Mouse (Mus musculus) kidney, embryonic 14.5 days (tissue): ENCODE measurements at regions not wholly inside any gene's neighbourhood (a gene's known extent, or its start where the extent isn't known, plus 50 kb on each side); places are given as distances from the start of the nearest gene placed in this dataset.

Source experiments
- ATAC-seq: fragments of 200-750 bp; cut with Nextera tagmentation; 2 replicates; pipeline ENCODE4 v1.8.0; 2017; ENCODE audit warnings: moderate number of reproducible peaks, mild to moderate bottlenecking, moderate TSS enrichment, moderate library complexity; ENCODE audit not compliant: low FRiP score, low TSS enrichment
- H3K27ac ChIP-seq: fragments of 300-500 bp; sonication (generic); 2 replicates; pipeline ENCODE4 v1.5.1; 2014; ENCODE audit warnings: low read depth, mild to moderate bottlenecking, low read length, moderate library complexity, mixed read lengths
- H3K27me3 ChIP-seq: fragments of 300-500 bp; sonication (generic); 2 replicates; pipeline ENCODE4 v1.6.1; 2014; ENCODE audit warnings: mild to moderate bottlenecking, low read length; ENCODE audit not compliant: control insufficient read depth, insufficient read depth
- H3K36me3 ChIP-seq: fragments of 300-500 bp; sonication (generic); 2 replicates; pipeline ENCODE4 v1.6.1; 2014; ENCODE audit warnings: low read length, mixed read lengths; ENCODE audit not compliant: control insufficient read depth, insufficient read depth
- H3K4me1 ChIP-seq: fragments of 300-500 bp; sonication (generic); 2 replicates; pipeline ENCODE4 v1.6.1; 2014; ENCODE audit warnings: low read length, mixed read lengths; ENCODE audit not compliant: control insufficient read depth, insufficient read depth
- H3K4me2 ChIP-seq: fragments of 300-500 bp; sonication (generic); replicated peaks from 2 replicates; pipeline ENCODE4 v1.6.1; 2014; ENCODE audit warnings: low read depth, mild to moderate bottlenecking, low read length
- H3K4me3 ChIP-seq: fragments of 300-500 bp; sonication (generic); 2 replicates; pipeline ENCODE4 v1.5.1; 2014; ENCODE audit warnings: mild to moderate bottlenecking, low read length
- H3K9ac ChIP-seq: fragments of 300-500 bp; sonication (generic); 2 replicates; pipeline ENCODE4 v1.6.1; 2014; ENCODE audit warnings: low read depth, mild to moderate bottlenecking, low read length, moderate library complexity
- H3K9me3 ChIP-seq: fragments of 300-500 bp; sonication (generic); 2 replicates; pipeline ENCODE4 v1.6.1; 2016; ENCODE audit warnings: low read length; ENCODE audit not compliant: control insufficient read depth
- WGBS: fragments of 180-500 bp; shearing (Covaris S2); extraction: QIAGEN DNeasy Blood & Tissue Kit; methylation state at CpG from one replicate; pipeline ENCODE4 v1.1.7; 2014; 5-methylcytosine and 5-hydroxymethylcytosine counted together

DNA sequence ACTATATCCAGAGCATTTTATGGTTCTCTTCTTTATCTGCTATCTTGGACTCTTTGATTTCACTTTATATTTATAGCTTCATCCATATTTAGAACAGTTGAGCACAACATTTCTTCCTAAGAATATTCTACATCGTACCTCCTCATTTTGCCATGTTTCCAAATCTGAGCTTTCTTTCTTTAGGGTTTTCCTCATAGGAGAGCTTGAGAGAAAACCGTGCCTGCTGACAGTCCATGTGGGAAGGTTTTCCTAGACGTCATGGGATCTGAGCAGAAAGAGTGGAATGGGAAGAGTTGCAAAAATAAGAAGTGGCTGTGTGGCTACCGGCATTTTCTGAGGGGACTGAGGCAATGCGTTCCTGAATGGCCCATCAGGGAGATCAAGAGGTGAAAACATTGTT lies 92.5 kb upstream of the Lifr start:
- ATAC-seq: no peak
- WGBS: 66% methylated on average over 5 of the region's 5 CpGs
- Histone ChIP-seq H3K27me3 (no peaks in the 10 kb centered on the region), H3K4me1 (peaks cover 2% of the 10 kb centered on the region; the same call in 1 of the 2 replicates), H3K9me3 (no peaks in the 10 kb centered on the region), H3K4me2 (no peak overlapping the region), H3K4me3 (no peak overlapping the region), H3K36me3 (no peaks in the 10 kb centered on the region), H3K9ac (no peak overlapping the region), H3K27ac (no peak overlapping the region)

DNA sequence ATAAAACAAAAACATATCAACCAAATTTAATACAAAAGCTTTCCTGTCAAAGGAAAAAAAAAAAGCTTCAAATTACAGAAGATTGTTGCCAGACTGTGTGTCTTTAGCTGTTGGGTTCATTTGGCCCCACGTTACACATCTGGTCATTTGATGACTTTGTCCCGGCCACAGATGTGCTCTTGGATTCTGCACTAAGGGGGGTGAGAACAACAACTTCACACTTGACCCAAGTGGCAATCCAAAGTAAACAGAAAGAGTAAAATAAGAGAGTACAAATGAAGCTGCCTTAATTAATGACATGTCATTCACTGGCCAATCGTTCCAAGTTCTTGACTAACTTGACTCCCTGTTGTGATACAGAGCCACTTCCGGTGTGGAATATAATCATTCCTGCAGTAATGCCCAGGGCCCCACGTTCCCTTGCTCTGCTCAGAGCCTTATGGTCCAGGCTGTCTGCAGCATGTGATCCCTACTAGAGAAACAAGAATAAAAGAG lies 91.8 kb upstream of the Lifr start:
- ATAC-seq: no peak
- Histone ChIP-seq H3K4me1 (peaks cover 2% of the 10 kb centered on the region; the same call in 1 of the 2 replicates), H3K36me3 (no peaks in the 10 kb centered on the region), H3K4me3 (no peak overlapping the region), H3K4me2 (no peak overlapping the region), H3K27ac (no peak overlapping the region), H3K9me3 (no peaks in the 10 kb centered on the region), H3K9ac (no peak overlapping the region), H3K27me3 (no peaks in the 10 kb centered on the region)
- WGBS: 27% methylated on average over 5 of the region's 5 CpGs

DNA sequence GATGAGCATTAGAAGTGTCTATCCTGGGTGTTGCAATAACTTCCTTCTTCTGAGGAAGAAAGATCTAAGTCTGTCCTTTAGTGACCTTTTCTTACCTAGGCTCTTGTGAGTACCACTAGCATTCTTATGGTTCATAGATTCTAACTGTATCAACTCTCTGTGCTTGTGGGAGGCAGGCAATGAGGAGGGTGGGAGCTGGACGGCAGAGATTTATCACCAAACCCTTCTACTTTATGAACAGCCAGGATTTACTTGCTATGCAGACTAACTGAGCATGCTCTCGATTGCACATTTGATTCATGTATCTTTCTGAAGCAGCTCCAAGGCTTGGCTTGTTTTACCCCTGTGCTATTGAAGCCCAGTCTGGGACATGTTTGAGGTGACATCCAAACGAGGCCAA lies 90.7 kb upstream of the Lifr start:
- Histone ChIP-seq H3K36me3 (no peaks in the 10 kb centered on the region), H3K9me3 (no peaks in the 10 kb centered on the region), H3K4me3 (no peak overlapping the region), H3K27me3 (no peaks in the 10 kb centered on the region), H3K4me2 (no peak overlapping the region), H3K4me1 (peaks cover 2% of the 10 kb centered on the region; the same call in 1 of the 2 replicates), H3K9ac (no peak overlapping the region), H3K27ac (no peak overlapping the region)
- ATAC-seq: peak; percentile 73
- 13% methylated on average over 3 of the region's 3 CpGs for WGBS

DNA sequence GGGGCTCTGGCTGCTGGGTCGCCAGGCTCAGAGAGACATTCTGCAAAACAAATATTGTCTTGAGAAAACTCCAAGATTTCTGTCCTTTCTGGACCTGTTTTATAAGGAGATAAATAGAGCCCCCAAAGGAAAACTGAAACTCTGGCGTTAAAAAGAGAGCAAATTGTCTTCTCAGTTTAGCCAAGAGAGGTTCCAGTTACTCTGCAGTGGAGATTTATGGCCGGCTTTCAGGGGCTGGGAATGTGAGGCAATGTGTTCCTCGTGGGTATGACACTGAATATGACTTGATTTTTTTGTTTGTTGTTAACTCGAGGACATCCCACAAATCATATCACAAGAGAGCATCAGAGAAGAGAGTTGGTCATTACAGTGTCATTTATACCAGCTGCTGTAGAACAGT lies 88.2 kb upstream of the Lifr start:
- Histone ChIP-seq H3K27ac (no peak overlapping the region), H3K27me3 (no peaks in the 10 kb centered on the region), H3K9ac (no peak overlapping the region), H3K9me3 (no peaks in the 10 kb centered on the region), H3K36me3 (no peaks in the 10 kb centered on the region), H3K4me2 (no peak overlapping the region), H3K4me3 (no peak overlapping the region), H3K4me1 (peaks cover 2% of the 10 kb centered on the region; the same call in 1 of the 2 replicates)
- ATAC-seq: no peak
- WGBS: 13% methylated on average over 5 of the region's 5 CpGs

GRCm38 (mm10) chr15:7003311-7003710 lies 87.1 kb upstream of the Lifr start:
- Histone ChIP-seq H3K4me3 (no peak overlapping the region), H3K9ac (no peak overlapping the region), H3K27me3 (no peaks in the 10 kb centered on the region), H3K4me1 (peaks cover 2% of the 10 kb centered on the region; the same call in 1 of the 2 replicates), H3K36me3 (no peaks in the 10 kb centered on the region), H3K27ac (no peak overlapping the region), H3K9me3 (no peaks in the 10 kb centered on the region), H3K4me2 (no peak overlapping the region)
- ATAC-seq: no peak
- WGBS: 94% methylated on average over 2 of the region's 2 CpGs

DNA sequence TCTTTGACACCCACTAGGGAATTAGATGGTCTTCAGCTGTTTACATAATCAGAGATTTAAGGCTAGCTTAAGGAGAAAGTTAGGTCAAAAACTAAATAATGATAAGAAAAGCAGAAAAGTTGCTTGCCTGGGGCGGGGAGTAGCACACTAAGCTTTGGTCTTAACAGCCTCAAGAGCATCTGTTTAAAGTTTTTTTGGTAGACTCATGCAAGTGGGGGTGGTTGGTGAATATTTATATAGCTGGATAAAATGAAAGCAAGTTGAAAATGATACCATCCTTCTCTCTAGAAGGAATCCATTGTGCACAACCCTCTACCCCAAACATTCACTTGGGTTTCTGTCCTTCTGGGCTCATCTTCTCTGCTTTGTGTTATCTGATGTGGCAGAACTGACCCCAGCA lies 85.3 kb upstream of the Lifr start:
- Histone ChIP-seq H3K36me3 (no peaks in the 10 kb centered on the region), H3K4me3 (no peak overlapping the region), H3K9ac (no peak overlapping the region), H3K4me2 (no peak overlapping the region), H3K4me1 (peaks cover 2% of the 10 kb centered on the region; the same call in 1 of the 2 replicates), H3K9me3 (no peaks in the 10 kb centered on the region), H3K27ac (peak overlapping the region; percentile 37; the same call in 1 of the 2 replicates), H3K27me3 (no peaks in the 10 kb centered on the region)
- ATAC-seq: no peak
- WGBS: 70% methylated on average over 1 of the region's 1 CpGs

GRCm38 (mm10) chr15:7006271-7006670 lies 84.1 kb upstream of the Lifr start:
- Histone ChIP-seq H3K4me2 (no peak overlapping the region), H3K36me3 (no peaks in the 10 kb centered on the region), H3K9ac (no peak overlapping the region), H3K27ac (no peak overlapping the region), H3K27me3 (no peaks in the 10 kb centered on the region), H3K4me1 (peaks cover 2% of the 10 kb centered on the region; the same call in 1 of the 2 replicates), H3K4me3 (no peak overlapping the region), H3K9me3 (no peaks in the 10 kb centered on the region)
- ATAC-seq: no peak
- WGBS: 79% methylated on average over 2 of the region's 2 CpGs

- ATAC-seq: no peak
- 96% methylated on average over 7 of the region's 7 CpGs for WGBS
- no peaks in the 10 kb centered on the region for H3K9me3 ChIP-seq
- no peak overlapping the region for H3K4me2 ChIP-seq
- H3K27ac ChIP-seq: no peak overlapping the region
- no peaks in the 10 kb centered on the region for H3K4me1 ChIP-seq
- no peaks in the 10 kb centered on the region for H3K27me3 ChIP-seq
- no peak overlapping the region for H3K4me3 ChIP-seq
- no peaks in the 10 kb centered on the region for H3K36me3 ChIP-seq
- no peak overlapping the region for H3K9ac ChIP-seq
These were observed 81.6 kb upstream of the Lifr start for GRCm38 (mm10) chr15:7008725-7009380.

GRCm38 (mm10) chr15:7010966-7011695 lies 79.3 kb upstream of the Lifr start:
- Histone ChIP-seq H3K27me3 (no peaks in the 10 kb centered on the region), H3K36me3 (no peaks in the 10 kb centered on the region), H3K4me2 (no peak overlapping the region), H3K4me1 (peaks cover 4% of the 10 kb centered on the region; the same call in 1 of the 2 replicates), H3K4me3 (no peak overlapping the region), H3K27ac (no peak overlapping the region), H3K9me3 (no peaks in the 10 kb centered on the region), H3K9ac (no peak overlapping the region)
- ATAC-seq: no peak
- 80% methylated on average over 4 of the region's 4 CpGs for WGBS
